Mouse (Mus musculus) liver, adult 2 months (tissue): Measurements from ENCODE around the gene Has3.

Source experiments
- CTCF ChIP-seq: fragments of 200-500 bp; IDR thresholded peaks from 2 replicates; pipeline ENCODE4 v1.5.1; 2011; ENCODE audit warnings: low read depth, low read length, control low read depth
- POLR2A ChIP-seq: fragments of 200-500 bp; IDR thresholded peaks from 2 replicates; pipeline ENCODE4 v1.6.1; 2011; ENCODE audit warnings: low read length, control low read depth; ENCODE audit not compliant: insufficient read depth; ENCODE audit errors: extremely low read depth

DNA sequence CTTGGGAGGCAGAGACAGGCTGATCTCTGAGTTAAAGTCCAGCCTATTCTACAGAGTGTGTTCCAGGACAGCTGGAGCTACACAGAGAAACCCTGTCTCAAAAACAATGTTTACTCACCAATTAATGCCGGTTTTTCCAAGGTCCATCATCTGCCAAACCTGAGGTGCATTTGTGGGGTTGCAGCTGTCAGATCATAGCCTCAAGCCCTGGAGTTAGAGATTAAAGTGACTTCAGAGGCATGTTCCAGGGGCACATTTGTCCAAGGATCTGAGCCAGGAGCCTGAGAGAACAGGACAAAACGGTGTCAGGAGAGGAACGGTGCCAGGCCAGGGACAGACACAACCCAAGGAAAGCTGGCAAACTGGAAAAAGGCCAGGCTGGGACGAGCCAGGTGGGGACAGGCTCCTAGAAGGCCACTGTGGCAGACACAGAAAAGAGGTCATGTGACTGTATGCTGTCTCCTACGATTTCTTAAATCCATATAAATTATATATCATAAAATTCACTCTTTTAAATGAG is 40.5 kb upstream of the Has3 start:
- TF ChIP-seq CTCF (no peak), POLR2A (no peak)
